Mouse (Mus musculus) hindbrain, embryonic 10.5 days (tissue): ENCODE measurements around the gene Gm4787. TPM values are rescaled to one million over a fixed set of nuclear protein-coding genes. Genes with fewer than 3 reads are reported as not detected.
"Not testable (repeated sequence)": the region's sequence is repeated elsewhere in the genome, so short reads cannot be mapped to it uniquely, and the experiment has no call there.

ENCODE experiments used
- DNase-seq: peaks from one replicate; pipeline ENCODE4 v3.0.0-alpha.2; 2017; ENCODE audit warnings: low spot score
- H3K27ac ChIP-seq: fragments of 300-500 bp; sonication (generic); 2 replicates; pipeline ENCODE4 v1.5.1; 2016; ENCODE audit warnings: mild to moderate bottlenecking, moderate library complexity
- H3K27me3 ChIP-seq: fragments of 300-500 bp; sonication (generic); 2 replicates; pipeline ENCODE4 v1.6.1; 2016; ENCODE audit warnings: mild to moderate bottlenecking; ENCODE audit not compliant: poor library complexity, insufficient read depth, severe bottlenecking
- H3K36me3 ChIP-seq: fragments of 300-500 bp; sonication (generic); 2 replicates; pipeline ENCODE4 v1.6.1; 2016; ENCODE audit warnings: mild to moderate bottlenecking, moderate library complexity
- H3K4me1 ChIP-seq: fragments of 300-500 bp; sonication (generic); replicated peaks from 2 replicates; pipeline ENCODE4 v1.6.1; 2016; ENCODE audit warnings: mild to moderate bottlenecking
- H3K4me3 ChIP-seq: fragments of 300-500 bp; sonication (generic); 2 replicates; pipeline ENCODE4 v1.5.1; 2016; ENCODE audit warnings: mild to moderate bottlenecking, moderate library complexity
- H3K9me3 ChIP-seq: fragments of 300-500 bp; sonication (generic); 2 replicates; pipeline ENCODE4 v1.6.1; 2016; ENCODE audit warnings: mild to moderate bottlenecking, moderate library complexity
- WGBS: fragments of 180-500 bp; shearing (Covaris S2); methylation state at CpG from one replicate; pipeline ENCODE4 v1.1.7; 2016; 5-methylcytosine and 5-hydroxymethylcytosine counted together
- polyA plus RNA-seq: library from polyadenylated mRNA; unstranded; fragments of >200 nt; fragmentation: Nextera tagmentation; extraction: Ambion mirVana; gene quantifications from 2 replicates; pipeline ENCODE4 v1.2.1, GENCODE M21; 2016

Gm4787 gene
- 0.20 and 0.21 TPM in 2 replicates for polyA plus RNA-seq

DNA sequence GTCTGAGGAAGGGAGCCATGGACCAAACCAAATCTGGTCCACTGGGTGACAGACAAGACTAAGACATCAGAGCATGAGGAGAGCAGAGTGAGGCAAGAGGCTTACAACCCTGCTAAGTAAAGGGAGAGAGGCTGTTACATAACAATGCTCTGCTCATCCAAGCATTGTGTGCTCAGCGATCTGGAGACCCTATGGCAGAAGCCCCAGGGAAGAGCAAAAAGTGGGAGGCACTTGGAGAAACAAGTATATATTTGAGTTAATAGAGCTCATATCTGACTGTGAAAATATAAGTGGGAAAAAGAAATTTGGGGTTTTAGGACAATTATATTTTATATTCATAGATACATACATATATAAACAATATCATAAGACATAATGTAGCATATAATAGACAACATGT lies at the start of gene Gm4787:
TSS of gene Gm4787 (minus strand) at position 101 of the 400 bp plus-strand sequence.
- 73% methylated on average over 1 of the region's 1 CpGs for WGBS
- not testable (repeated sequence) for H3K4me3 ChIP-seq, DNase-seq

DNA sequence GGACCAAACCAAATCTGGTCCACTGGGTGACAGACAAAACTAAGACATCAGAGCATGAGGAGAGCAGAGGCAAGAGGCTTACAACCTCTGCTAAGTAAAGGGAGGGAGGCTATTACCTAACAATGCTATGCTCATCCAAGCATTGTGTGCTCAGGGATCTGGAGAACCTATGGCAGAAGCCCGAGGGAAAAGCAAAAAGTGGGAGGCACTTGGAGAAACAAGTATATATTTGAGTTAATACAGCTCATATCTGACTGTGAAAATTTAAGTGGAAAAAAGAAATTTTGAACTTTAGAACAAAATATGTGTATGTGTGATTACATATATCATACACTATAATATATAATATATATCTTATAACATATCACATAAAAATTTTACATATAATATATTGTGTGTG lies 42.6 kb upstream of the Gm4787 start, which contains the start of gene Adam4:
TSS of gene Adam4 (minus strand) at position 101 of the 400 bp plus-strand sequence.
- DNase-seq, result no peak
- H3K27ac ChIP-seq, result no peak within 1 kb of the TSS
- 88% methylated on average over 1 of the region's 1 CpGs for WGBS

More for the DNA sequence above, at the start of gene Gm4787:
- not testable (repeated sequence) for H3K9me3 ChIP-seq, H3K36me3 ChIP-seq, H3K27me3 ChIP-seq, H3K27ac ChIP-seq, H3K4me1 ChIP-seq

GRCm38 (mm10) chr12:81413211-81413610 lies 33.9 kb upstream of the Gm4787 start:
- 87% methylated on average over 3 of the region's 3 CpGs for WGBS
- no peak for DNase-seq

More for the DNA sequence above, 42.6 kb upstream of the Gm4787 start, which contains the start of gene Adam4:
- H3K4me1 ChIP-seq, result no peaks in the 10 kb centered on the region
- no peak within 1 kb of the TSS for H3K4me3 ChIP-seq
- no peaks in the 10 kb centered on the region for H3K27me3 ChIP-seq
- H3K36me3 ChIP-seq, result peaks cover 20% of the 10 kb centered on the region
- peaks cover 26% of the 10 kb centered on the region for H3K9me3 ChIP-seq

DNA sequence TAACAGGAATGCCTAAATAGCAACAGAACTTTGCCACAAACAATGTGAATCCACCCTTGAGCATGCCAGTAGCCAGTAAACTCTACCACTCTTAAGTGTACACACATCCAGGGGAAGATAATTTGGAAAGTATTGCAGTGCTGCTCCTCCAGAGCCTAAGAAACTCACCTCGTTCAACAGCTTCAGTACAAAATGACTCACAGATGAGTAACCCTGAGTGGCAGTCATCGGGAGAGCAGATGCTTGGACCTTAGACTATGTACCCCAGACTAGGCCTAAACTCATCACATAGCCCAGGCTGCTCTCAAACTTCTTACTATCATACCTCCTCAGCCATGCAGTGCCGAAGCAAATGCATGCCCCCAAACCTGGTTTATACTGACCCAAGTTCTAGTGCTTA lies 29.7 kb upstream of the Gm4787 start:
- Histone ChIP-seq H3K4me3 (no peak overlapping the region), H3K9me3 (no peaks in the 10 kb centered on the region), H3K27me3 (no peaks in the 10 kb centered on the region), H3K27ac (no peak overlapping the region), H3K4me1 (no peaks in the 10 kb centered on the region), H3K36me3 (no peaks in the 10 kb centered on the region)
- DNase-seq, result no peak
- WGBS, result 90% methylated on average over 3 of the region's 3 CpGs

More at GRCm38 (mm10) chr12:81413211-81413610, 33.9 kb upstream of the Gm4787 start:
- Histone ChIP-seq H3K9me3 (no peaks in the 10 kb centered on the region), H3K36me3 (no peaks in the 10 kb centered on the region), H3K4me3 (no peak overlapping the region), H3K4me1 (no peaks in the 10 kb centered on the region), H3K27ac (no peak overlapping the region), H3K27me3 (no peaks in the 10 kb centered on the region)

DNA sequence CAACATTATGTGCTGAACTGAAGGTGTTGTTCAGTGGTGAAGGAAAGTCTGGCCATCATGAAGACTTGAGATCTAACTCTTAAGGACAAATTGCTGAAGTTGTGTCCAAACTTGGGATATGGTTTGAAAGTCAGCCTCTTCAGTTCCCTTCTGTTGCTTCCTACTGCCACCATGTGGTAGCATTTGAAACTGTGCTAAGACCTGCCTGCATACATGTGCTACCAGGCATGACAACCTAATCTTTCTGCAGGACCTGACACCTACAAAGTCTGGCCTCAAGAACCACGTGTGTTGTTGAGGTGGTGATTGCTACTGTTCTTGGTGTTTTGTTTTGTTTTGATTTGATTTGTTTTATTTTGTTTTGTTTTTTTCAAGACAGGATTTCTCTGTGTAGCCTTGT lies 22.9 kb upstream of the Gm4787 start:
- no peaks in the 10 kb centered on the region for H3K4me1 ChIP-seq
- H3K9me3 ChIP-seq, result no peaks in the 10 kb centered on the region
- DNase-seq, result peak; percentile 58
- WGBS, result 29% methylated on average over 1 of the region's 1 CpGs
- H3K4me3 ChIP-seq, result no peak overlapping the region
- no peaks in the 10 kb centered on the region for H3K36me3 ChIP-seq
- no peaks in the 10 kb centered on the region for H3K27me3 ChIP-seq
- H3K27ac ChIP-seq, result no peak overlapping the region

DNA sequence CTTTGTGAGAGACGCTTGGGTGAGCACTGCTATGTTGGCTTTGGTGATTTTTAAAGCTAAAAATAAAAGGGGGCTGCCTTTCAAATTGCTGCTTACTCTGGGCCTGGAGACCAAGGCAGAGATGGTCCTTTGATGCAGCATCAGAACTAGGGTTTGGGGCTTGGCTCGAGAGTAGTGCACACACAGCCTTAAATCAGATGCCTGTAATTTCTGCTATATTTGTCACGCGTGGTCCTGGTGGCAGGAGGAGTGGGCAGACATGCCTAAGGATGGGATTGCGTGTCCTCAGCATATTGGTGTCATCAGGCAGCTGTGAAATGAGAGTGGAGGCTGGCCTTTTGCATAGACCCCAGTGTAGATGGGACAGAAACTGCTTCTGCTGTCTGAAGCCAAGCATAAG lies 45.4 kb downstream of the Gm4787 start:
- peaks cover 31% of the 10 kb centered on the region for H3K4me1 ChIP-seq
- H3K27me3 ChIP-seq, result peaks cover 47% of the 10 kb centered on the region
- WGBS, result 76% methylated on average over 5 of the region's 5 CpGs
- H3K36me3 ChIP-seq, result no peaks in the 10 kb centered on the region
- H3K9me3 ChIP-seq, result no peaks in the 10 kb centered on the region
- DNase-seq, result no peak
- H3K27ac ChIP-seq, result no peak overlapping the region
- peak overlapping the region; percentile 76; the same call in 1 of the 2 replicates for H3K4me3 ChIP-seq

DNA sequence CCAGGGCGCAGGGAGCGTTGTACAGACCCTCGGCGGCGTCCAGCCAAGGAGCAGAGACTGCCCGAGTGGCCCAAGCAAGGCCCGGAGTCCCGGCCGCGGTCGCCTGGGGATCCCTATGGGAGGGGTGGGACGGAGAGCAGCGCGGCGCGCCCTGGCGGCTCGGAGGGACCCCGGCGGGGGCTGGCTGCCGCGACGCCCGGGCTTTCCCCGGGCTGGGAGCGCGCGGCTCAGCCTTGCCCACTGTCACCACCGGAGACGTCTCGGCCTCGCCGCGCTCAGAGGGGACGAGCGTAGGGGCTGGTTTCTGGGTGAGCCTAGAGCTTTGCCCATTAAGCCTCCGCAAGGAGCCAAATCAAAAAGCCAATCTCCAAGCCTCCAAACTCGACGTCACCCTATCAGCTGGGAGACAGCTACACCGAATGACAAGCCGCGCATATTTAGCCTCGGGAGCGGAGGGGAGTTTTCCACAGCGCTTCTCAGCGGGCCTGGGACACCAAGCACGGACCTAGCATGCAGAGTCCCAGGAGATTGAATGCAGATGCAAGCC lies 46.3 kb downstream of the Gm4787 start, which contains the start of gene Slc8a3:
TSS of gene Slc8a3 (minus strand) at position 306 of the 547 bp plus-strand sequence.
- Histone ChIP-seq H3K4me3 (peak within 1 kb of the TSS; percentile 76), H3K36me3 (no peaks in the 10 kb centered on the region), H3K27me3 (peaks cover 47% of the 10 kb centered on the region), H3K9me3 (no peaks in the 10 kb centered on the region), H3K4me1 (peaks cover 31% of the 10 kb centered on the region), H3K27ac (peak within 1 kb of the TSS; percentile 85)
- peak; percentile 70 for DNase-seq
- WGBS, result under 1% methylated on average over 47 of the region's 47 CpGs

DNA sequence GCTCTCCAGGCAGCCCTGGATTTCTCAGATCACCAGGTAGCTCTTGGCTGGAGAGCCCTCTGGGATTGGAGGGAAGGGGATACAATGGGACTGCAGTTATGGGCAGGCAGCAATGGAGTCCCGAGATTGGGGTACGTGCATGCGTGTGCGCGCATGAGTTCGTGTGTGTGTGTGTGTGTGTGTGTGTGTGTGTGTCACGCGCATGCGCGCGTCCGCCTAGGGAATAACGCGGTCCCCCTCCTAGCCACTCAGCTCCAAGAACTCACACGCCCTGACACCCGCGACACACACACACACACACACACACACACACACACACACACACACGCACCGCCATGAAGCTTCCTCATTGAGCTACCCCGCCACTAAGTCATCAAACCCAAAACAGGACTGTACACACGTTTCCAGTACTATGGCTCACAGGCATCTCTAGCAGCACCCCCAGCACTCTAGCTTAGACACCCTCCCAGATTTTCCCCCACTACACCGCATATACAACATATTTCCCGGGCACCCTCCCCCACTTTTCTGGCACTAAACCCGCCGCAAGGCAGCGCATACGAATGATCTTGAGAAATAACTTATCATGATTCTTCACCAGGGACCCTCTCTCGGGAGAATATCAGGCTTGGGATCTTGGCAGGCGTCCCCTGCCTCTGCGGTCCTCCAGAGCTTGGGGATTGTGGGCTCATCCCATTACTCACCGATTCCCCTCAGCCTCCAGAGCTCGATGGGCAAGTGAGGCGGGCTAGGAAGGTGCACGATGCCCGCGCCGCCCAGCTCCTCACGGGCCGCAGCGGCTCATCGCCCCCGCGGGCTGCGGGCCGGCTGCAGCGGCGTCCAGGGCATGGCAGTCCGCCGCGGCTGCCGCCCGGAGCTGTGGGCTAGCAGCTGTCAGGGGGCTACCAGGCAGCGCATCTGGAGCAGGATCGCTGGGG lies 47.1 kb downstream of the Gm4787 start:
- H3K9me3 ChIP-seq, result no peaks in the 10 kb centered on the region
- under 1% methylated on average over 50 of the region's 54 CpGs for WGBS
- peak overlapping the region; percentile 76 for H3K4me3 ChIP-seq
- peak; percentile 71 for DNase-seq
- H3K36me3 ChIP-seq, result no peaks in the 10 kb centered on the region
- peak overlapping the region; percentile 85 for H3K27ac ChIP-seq
- H3K27me3 ChIP-seq, result peaks cover 47% of the 10 kb centered on the region
- peaks cover 31% of the 10 kb centered on the region for H3K4me1 ChIP-seq

DNA sequence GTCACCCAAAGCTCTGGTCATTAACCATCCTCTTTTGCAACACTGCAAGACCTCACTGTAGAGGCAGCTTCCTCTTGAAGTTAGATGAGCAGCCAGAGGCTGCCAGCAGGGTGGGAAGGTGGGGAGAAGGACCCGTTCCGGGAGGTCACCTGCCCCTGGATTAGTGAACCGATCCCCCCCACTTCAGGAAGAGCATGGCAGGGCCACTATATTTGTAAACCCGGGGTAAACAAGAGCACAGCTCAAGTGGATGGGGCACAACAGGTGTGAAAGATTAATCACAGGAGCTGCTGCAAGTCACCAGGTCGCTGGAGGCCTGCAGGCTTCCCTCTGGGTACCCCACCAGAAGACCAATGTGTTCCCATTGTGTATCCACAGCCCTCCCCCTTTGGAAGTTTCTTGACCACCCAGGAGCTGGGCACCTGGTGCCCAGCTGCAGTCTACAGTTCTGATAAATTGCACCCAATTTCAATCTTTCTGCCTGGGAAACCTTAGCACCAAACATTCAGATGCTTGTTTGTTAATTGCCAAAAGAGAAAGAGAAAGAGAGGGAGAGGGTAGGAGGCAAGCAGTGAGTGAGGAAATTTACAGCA lies 48.1 kb downstream of the Gm4787 start:
- 44% methylated on average over 5 of the region's 5 CpGs for whole genome bisulfite sequencing
- Histone ChIP-seq H3K4me3 (peak overlapping the region; percentile 76; the same call in 1 of the 2 replicates), H3K4me1 (peaks cover 31% of the 10 kb centered on the region), H3K36me3 (no peaks in the 10 kb centered on the region), H3K27me3 (peaks cover 47% of the 10 kb centered on the region), H3K9me3 (no peaks in the 10 kb centered on the region), H3K27ac (peak overlapping the region; percentile 85; the same call in 1 of the 2 replicates)
- DNase-seq, result no peak

Other genes starting within 250 kb of the Gm4787 start
- 1.3 and 2.3 TPM in 2 replicates for gene Slc8a3, start 46.3 kb downstream of the Gm4787 start, polyA plus RNA-seq
- gene Adam4, start 42.5 kb upstream of the Gm4787 start, polyA plus RNA-seq, result 0.25 and 0.50 TPM in 2 replicates
- gene Cox16, start 105.7 kb upstream of the Gm4787 start, polyA plus RNA-seq, result 117 and 131 TPM in 2 replicates
- gene Gm20498, start 153.4 kb upstream of the Gm4787 start, polyA plus RNA-seq, result 27.8 and 28.2 TPM in 2 replicates
- 31.3 and 32.3 TPM in 2 replicates for gene Synj2bp, start 153.4 kb upstream of the Gm4787 start, polyA plus RNA-seq
- 0.38 and 0.42 TPM in 2 replicates for gene Adam21, start 189.0 kb upstream of the Gm4787 start, polyA plus RNA-seq
- gene Med6, start 215.5 kb upstream of the Gm4787 start, polyA plus RNA-seq, result 79.4 and 80.8 TPM in 2 replicates